Mouse (Mus musculus) monocyte, adult 2 months (primary cell): ENCODE measurements around the gene Ptpre.
A peak's percentile ranks its signal among the peaks of the same experiment; 100 is the strongest.
"Not testable (repeated sequence)": the region's sequence is repeated elsewhere in the genome, so short reads cannot be mapped to it uniquely, and the experiment has no call there.

Experiments used
- DNase-seq, 2 experiments: peaks; one replicate each; pipeline ENCODE4 v3.0.0; 2022; ENCODE audit warnings: low spot score in 2 of 2, low read depth in 1 of 2

The Ptpre gene

DNA sequence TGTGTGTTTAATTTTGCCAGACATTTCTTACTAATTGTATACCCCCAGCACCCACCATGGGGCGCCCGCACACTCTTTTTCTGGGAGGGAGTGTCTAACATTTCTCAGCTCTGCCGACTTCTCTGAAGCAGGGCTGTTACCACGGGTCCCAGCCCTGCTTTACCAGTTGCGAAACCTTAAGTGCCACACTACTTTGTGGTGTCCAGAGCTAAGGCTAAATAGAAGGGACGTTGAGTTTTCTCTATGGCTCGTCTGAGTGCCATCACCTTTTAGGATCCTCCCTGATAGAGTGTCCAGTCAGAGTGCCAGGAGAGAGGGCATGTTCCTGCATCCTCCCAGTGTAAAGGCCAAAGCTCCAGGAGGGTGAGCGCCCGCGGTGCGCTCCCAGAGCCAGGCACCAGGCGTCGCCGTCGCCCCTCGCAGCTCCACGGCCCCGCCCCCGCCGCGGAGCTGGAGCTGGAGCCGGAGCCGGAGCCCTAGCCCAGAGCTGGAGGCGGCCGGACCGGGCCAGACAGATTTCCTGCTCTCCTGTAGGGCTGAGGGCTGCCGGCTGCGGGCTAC, at the start of gene Ptpre:
TSS of gene Ptpre (plus strand) at position 141 of the 561 bp plus-strand sequence.
- DNase-seq = peak; percentile 76 to 87

DNA sequence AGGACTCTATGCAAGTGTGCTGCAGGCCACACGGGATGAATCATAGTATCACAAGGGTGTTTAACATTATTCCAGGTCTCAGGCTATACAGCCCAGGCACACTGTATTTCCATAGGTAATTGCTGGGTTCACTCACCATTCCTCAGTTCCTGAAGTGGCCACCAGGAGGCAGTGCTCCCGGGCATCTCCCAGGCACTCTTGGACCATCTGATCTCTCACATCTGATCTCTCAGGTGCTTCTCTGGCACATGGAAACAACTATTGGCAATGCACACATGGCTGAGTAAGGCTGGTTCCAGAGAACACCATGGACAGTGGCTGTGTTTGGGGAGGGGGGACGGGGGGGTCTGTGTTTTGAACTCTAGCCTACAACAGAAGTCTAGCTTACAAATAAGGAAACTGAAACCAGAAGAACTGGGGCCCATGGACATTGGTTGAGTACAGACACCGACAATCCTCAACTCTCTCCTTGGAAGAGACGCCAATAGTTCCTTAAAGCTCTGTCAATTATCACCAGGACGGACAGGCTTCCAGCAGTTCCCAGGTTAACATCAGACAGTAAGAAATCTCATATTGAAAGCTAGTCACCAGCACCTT, 49.0 kb upstream of the Ptpre start:
- DNase-seq = no peak

DNA sequence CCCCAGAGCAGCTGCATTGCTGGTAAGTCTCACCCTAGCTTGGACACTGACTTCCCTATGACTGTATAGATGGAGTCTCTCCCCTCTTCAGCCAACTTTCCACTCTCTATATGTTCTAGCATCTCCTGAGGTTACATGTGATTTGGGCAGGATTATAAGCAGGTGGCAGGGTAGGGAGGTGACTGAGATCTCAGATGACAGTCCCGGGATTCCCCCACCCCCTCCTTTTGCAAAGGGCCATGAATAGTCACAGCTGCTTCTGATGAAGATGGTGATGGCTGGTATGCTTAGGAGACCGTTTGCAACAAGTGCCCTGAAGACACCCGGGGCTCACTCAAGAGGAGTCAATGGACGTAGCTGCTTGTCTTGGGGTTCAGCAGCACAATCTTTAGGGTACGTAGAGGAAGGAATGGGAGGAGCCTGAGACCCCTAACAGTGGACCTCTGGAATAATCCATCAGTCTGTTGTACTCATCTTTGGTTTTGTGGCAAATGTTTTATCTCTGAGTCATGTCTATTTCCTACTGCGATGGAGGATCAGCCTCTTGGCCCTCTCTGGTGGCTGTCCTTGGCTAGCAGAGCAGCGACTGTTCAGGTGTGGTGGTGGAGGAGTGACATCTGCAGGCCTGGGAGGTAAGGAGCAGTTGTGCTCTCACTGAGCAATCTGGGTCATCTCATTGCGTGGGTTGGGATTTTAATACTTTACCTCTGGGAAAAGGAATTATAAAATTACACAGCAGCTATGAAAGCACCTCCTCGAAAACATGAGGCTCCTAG, 47.4 kb upstream of the Ptpre start:
- DNase-seq = no peak

DNA sequence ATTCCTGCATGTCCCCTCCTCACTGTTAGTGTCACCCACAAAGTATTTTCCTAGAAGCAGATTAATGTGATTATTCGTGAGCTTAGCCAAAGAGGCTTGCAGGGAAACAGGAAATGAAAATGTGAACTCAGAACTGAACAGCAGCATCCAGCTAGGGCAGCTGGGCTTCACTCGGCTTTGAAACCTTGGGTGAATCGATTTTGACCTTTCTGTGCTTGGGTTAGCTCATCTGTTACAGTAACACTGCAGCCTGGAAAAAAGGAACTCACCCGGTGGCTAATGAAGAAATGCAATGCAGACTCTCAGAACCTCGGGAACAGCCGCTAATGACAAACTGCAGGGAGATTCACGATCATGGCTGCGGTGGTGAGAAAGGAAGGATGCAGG, 46.8 kb upstream of the Ptpre start:
- peak; percentile 7 to 17 for DNase-seq

DNA sequence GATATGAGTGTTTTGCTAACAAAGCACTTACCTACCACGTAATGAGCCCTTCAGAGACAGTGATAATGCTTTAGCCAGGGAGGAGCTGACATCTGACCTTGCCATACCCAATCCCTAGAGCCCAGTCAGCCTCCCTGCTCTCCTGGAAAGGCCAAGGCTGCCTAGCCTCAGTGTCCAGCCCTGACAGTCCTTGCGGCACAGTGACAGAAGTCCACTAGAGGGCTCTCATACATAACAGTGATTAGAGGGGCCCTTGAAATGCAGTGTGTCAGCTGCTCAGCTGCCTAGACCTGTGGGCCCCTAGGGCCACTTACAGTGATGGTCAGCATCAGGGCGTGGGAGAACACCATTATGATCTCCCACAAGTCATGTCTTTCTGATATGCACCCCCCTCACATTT, 42.0 kb upstream of the Ptpre start:
- no peak for DNase-seq

DNA sequence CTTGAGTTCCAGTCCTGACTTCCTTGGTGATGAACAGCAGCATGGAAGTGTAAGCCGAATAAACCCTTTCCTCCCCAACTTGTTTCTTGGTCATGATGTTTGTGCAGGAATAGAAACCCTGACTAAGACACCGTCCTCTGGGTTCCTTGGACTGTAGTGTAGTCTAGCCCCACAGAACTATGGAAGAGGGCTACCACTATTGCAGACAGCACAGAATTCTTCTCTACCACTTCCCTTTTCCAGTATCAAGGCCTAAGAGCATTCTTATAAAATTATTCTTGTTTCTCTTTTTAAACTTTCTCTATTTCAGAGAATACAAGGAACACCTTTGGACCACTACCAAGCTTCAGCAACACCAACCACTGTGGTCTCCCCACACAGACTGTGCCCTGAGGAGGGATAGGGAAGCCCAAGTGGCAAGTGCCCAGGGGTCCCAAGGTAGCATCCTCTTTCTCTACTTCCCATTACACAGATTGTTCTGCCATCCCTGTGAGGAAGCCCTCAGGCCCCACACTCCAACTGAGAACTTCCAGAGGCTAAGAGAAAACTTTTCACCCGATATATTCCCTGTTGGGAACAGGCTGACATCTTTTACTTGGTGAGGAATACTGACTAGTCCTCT, 38.6 kb upstream of the Ptpre start:
- DNase-seq = no peak

DNA sequence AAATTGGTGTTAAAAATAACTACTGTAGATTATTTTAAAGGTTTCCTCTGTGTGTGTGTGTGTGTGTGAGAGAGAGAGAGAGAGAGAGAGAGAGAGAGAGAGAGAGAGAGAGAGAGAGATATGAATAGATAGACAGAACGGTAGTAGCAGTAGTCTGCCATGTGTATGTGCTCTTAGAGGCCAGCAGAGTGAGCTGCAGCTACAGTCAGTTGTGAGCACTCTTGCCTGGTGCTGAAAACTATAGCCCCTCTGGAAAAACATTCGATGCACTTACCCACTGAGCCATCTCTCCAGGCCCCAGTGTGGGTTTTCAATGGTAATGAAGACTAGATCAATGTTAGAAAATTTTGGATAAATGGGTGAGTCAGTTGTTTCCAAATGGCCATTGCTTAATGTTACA, 37.9 kb upstream of the Ptpre start:
- no peak for DNase-seq

DNA sequence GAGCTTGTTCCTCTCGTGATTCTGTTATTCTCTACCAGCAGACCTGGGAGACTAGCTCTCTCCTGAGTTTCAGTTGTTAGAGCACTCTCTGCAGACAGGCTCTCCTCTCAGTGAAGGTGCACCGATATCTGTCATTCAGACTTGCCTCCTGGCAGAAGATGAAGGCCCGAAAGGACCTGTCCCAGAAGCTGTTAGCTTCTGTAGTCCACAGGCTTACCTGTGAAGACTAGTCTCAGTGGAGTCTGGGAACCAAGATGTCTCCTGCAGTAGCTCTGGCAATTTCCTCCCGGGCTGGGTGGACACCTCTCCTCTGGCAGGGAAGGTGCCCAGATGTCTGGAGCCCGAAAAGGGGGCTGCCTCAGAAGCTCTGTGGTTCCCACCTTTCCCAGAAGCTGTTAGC, 30.8 kb upstream of the Ptpre start:
- not testable (repeated sequence) for DNase-seq

DNA sequence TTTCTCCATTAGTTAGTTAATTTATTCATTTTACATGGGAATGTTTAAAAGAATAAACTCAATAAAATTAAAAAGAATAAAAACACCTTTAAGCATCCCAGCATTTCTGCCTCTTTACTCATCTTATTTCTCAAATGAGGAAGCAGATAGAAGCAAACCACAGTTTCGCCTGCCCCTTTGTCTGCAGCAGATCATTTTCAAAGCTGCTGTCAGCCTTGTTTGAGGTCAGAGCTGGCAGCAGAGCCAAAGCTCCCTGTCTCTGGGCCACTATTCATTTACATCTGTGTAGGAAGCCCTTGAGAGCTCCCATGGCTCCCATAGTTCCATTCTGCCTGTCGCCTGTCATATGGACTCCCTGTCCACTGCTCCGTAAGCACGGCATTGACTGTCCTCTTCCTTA, 28.7 kb upstream of the Ptpre start:
- DNase-seq = no peak

DNA sequence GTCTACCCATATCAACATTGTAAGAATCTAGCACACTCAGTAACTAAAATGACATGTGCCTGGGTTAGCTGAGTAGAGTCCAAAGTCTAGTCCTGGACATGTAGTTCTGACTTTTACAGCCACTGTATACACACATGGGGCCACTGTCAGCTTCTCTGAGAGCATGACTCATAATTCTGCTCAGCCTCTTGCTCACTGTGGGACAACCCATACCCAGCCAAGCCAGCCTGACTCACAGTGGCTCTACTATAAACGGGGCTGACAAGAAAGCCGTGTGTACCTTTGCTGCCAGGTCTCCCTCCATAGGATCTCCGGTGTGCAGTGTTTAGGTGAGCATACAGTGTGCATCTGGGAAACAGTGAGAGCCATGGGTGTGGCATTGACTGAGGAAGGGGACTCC, 28.0 kb upstream of the Ptpre start:
- DNase-seq = no peak

DNA sequence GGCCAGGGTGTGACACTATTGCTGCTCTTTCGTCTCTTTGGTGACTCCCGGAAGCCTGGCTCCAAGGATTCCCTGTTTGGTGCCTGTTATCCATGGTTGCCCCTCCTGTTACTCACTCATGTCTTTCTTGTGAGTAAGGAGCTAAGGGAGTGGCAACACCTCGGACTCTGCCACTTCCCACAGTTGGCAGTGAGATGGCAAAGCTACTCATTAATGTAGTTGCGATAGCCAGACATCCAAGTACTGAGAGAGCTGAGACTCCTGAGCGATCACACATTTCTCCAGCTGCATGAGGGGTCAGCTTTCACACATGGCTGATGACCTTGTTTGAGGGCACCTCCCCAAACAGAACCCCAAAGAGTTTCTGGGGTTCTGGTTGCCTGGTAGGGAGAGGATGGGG, 26.9 kb upstream of the Ptpre start:
- DNase-seq = no peak

DNA sequence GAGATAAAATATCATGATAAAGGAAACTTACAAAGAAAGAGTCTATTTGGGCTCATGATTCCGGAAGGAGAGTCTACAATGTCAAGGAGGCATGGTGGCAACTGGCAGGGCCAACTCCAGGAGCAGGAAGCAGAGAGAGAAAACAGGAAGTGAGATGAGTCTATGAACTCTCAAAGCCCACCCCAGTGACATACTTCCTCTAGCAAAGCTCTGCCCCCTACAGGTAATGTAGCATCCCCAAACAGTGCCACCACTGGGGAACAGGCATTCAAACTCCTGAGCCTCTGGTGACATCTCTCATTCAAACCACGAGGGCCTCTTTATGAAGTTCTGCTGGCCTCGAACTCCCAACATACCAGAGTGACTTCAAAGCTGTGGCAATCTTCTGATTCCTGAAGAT, 25.6 kb upstream of the Ptpre start:
- DNase-seq = no peak

DNA sequence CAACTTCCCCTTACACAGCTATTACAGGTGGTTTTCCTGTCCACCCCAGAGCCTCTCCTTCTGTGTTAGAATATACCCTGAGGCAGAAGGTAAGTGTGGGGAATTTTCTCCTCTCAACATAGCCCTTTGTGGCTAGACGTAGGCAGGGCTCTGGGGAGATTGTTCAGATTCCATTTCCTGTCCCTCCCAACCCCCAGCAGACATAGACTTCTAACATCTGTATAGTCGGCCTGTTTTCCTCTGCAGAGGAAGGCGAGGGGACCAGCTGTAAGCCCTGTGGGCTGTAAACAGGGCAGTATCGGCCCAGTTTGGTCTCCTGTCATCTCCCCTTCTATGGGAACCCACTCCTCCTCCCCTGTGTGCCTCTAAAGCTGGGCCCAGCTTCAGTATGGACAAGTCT, 20.1 kb upstream of the Ptpre start:
- no peak for DNase-seq

DNA sequence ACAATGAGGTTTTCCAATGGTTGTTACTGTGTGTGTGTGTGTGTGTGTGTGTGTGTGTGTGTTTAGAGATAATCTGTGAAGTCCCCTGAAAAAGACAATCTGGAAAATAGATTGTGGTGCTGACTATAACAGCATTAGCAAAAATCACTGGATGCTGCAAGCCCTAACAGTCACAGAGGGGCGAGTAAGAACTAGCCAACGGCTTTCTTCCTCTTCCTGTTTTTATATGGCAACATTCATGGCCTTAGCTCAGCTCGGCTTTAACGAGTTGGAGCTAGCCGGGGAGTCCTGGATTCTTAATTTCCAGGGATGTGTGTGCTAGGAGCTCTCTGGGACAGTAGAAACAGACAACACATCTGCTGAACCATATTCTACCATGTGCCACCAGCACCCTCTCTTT, 17.0 kb upstream of the Ptpre start:
- DNase-seq = no peak

DNA sequence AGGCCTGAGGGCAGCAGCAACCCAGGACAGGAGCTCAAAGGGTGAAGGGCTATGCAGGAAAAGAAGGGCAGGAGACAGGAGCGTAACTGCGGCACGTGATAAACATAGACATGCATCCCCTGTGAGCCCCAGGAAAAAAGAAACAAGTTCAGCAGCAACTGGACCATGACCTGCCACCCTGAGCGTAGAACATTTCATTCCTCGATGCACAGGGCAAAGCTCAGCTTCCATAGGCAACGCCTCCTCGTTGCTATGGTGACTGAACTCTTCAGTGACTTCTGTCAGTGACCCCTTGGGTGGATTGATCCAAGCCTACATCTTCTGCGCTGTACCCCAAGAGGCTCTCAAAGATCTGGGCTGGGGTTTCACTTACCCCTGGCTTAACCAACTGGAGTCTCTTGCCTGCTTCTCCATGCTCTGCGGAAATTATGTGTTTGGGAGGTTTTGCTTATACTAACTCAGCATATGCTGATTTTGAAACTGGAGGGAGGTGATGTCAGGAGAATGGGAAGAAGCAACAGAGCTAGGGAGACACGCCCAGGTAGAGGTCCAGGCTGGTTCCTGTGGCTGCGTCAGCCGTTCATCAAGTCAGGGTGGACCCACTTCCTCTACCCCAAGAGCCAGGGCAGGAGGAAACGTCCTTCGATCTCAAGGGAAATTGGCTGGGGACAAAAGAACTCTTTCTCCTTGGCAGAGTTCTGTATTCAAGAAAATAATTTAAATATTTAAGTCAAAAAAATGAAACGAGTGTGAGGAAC, 15.3 kb upstream of the Ptpre start:
- no peak for DNase-seq

DNA sequence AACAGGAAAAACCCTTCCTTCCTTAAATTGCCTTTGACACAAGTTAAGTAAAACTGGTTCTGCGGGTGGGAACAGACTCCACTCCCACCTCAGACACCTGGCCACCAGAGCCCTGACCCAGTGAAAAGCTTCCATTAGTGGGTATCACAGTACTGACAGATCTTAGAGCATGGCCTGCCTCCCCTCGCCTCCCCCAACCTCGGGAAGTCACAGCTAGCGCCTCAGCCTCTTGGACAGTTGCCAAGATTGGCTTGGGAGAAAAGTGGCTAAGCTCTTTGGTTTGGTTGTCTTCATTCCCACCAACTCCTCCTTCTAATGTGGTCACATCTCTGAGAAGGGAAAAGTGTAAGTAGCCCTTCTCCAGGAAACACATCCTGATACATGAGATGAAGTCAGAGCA, 13.3 kb upstream of the Ptpre start:
- DNase-seq = no peak

DNA sequence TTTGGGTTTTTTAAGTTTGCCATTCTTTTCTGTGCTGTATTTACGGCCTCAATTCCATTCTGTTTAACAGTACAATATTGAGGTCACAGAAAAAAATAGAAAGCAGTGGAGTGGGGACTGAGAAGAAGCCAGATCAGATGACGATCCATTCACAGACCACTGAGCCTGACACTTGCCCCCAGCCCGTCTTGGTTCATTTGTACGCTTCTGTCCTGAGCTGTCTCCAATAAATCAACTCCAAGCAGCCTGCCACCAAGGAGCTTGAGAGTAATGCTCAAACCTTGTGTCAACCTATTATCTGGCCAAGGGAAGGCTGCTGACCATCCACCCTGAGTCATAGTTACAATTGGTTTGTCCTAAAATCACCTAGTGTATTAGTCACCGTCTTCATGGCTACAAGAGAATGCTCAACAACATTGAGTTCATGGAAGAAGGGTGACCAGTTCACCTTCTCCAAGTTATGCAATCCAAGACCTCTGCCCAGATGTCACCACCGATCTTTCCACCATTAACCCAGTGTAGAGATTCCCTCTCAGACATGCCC, 12.8 kb upstream of the Ptpre start:
- no peak for DNase-seq

DNA sequence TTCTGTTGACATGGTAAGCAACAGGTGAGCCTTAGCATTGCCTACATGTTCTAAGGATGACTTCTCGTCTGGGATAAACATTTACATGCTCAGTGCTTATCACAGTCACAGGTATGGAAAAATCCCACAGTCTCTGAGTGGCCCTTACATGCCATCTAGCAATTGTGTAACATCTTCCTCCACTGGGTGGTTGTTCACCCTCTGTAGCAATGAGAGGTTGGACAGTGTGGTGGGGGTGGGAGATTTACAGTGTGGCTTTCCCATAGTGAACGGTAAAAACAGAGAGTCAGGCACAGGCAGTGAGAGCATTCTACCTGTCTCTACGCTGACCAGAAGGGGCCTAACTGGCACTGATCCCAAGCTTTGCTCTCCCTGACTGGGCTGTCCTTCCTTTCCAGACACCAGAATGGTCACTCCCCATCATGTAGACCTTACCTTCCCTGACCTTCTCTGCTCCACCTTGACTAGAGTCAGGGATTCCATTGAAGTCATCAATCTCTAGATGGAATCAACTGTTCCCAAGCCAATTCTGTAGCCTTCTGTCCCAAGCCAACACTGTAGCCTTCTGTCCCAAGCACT, 10.6 kb upstream of the Ptpre start:
- no peak for DNase-seq

DNA sequence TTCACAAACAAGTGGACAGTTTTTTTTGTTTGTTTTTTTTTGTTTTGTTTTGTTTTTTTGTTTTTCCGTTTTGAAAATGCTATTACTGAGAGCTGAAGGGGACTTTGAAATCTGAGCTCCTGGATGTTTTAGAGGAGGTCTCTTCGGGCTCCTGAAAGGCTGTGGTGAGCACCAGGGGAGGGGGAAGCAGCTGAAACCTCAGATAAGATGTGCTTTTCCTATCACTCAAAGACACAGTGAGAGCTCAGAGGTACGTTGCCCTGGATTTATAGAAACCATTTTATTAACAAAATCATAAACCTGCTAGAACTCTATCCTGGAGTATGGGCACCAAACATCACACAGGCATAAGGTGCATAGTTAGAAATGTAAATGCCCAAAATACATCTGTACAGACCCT, 10.1 kb upstream of the Ptpre start:
- DNase-seq = no peak

DNA sequence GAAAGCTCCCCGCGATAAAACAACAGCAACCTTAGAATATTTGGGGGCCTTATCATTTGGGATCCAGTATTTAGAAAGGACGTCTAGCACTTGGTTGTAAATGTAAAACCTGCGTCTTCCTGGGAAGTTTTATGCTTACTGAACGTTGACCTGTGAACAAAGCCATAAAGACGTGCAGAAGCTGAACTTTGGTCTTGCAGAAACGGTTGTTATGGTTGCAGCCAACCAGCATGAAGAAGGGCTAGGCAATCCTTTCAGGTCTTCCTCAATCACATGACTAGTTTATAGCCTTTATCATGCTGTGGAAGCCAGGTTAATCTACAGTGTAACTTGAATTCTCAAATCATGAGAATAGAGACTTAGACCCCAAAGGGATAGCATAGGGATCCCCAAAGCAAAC, 8.8 kb upstream of the Ptpre start, which contains the start of gene Clrn3:
TSS of gene Clrn3 (minus strand) at position 140 of the 400 bp plus-strand sequence.
- no peak for DNase-seq

DNA sequence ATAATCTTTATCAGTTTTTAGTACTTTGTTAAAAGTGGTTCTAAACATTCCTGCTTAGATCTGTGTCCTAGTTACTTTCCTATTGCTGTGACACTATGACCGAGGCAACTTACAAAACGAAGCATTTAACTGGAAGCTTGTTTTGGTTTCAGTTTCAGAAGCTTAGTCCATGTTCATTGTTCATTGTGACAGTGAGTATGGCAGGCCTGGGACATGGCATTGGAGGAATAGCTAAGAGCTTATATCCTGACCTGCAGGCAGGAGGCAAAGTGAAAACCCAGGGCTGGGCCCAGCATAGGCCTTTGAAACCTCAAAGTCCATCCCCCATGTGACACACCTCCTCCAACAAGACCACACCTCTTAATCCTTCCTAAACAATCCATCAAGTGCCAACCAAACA, 8.2 kb upstream of the Ptpre start:
- DNase-seq = no peak
